Mouse (Mus musculus): ENCODE measurements around the gene Tssk2.

The Tssk2 gene

DNA sequence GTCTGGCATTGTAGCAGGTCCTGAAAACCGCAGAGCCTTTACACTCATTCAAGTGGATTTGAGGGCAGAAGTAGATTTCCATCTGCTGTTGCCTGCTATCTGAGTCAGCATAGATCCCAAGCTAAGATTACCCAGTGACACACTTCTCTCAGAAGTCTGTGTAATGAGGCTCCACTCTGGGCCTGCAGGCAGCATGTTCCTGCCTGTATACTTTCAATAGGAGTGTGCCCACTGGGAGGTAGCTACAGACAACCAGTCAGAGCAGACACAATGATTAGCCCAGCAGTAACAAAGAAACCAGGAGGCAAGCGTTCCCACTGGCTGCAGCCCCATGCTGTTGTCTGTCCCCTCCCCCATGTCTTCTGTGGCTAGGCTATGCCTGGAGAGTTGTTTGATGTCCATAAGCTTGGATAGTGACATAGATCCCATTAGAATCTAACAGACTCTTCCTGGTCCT, 51.0 kb downstream of the Tssk2 start:
- no peak for DNase-seq (ENCODE audit: low spot score)

All from ovary, adult 18-20 months (tissue).